Mouse (Mus musculus) myocyte (in vitro differentiated cells): ENCODE data around the gene Shd. TPM values are rescaled to one million over a fixed set of nuclear protein-coding genes. Genes with fewer than 3 reads are reported as not detected.

ENCODE experiments used
- H3K27me3 ChIP-seq: one replicate; pipeline ENCODE4 v1.6.1; 2011; ENCODE audit not compliant: control insufficient read depth, insufficient read depth, insufficient read length
- H3K36me3 ChIP-seq: one replicate; pipeline ENCODE4 v1.6.1; 2011; ENCODE audit not compliant: control insufficient read depth, insufficient read depth
- H3K4me2 ChIP-seq: one replicate; pipeline ENCODE4 v1.6.1; 2011; ENCODE audit warnings: low read depth, control low read depth
- H3K4me3 ChIP-seq: one replicate; pipeline ENCODE4 v1.5.1; 2011; ENCODE audit warnings: mild to moderate bottlenecking, control low read depth, moderate library complexity
- H3K79me2 ChIP-seq: one replicate; pipeline ENCODE4 v1.6.1; 2011; ENCODE audit not compliant: control insufficient read depth, insufficient read depth
- H3ac ChIP-seq: one replicate; pipeline ENCODE4 v1.6.1; 2011; ENCODE audit not compliant: control insufficient read depth, insufficient read length
- CEBPB ChIP-seq: IDR thresholded peaks from 2 replicates; pipeline ENCODE4 v1.6.1; 2011; ENCODE audit warnings: mild to moderate bottlenecking, moderate library complexity; ENCODE audit not compliant: poor library complexity, insufficient read depth, severe bottlenecking
- E2F4 ChIP-seq: IDR thresholded peaks from one replicate; pipeline ENCODE4 v1.6.1; 2011; ENCODE audit warnings: mild to moderate bottlenecking, control low read depth, moderate library complexity; ENCODE audit not compliant: insufficient read depth
- MAX ChIP-seq: IDR thresholded peaks from one replicate; pipeline ENCODE4 v1.6.1; 2011; ENCODE audit warnings: low read depth, mild to moderate bottlenecking, control low read depth
- MYOD1 ChIP-seq, 3 experiments: IDR thresholded peaks; one replicate each; pipeline ENCODE4 v1.6.1; 2011; ENCODE audit warnings: control low read depth in 2 of 3, low read depth in 2 of 3, mild to moderate bottlenecking in 2 of 3, moderate library complexity in 1 of 3; ENCODE audit not compliant: insufficient read length in 2 of 3, control insufficient read depth in 1 of 3
- MYOG ChIP-seq, 3 experiments: IDR thresholded peaks; one replicate each; pipeline ENCODE4 v1.6.1; 2011; ENCODE audit warnings: control low read depth in 2 of 3, low read depth in 2 of 3, mild to moderate bottlenecking in 2 of 3; ENCODE audit not compliant: insufficient read length in 2 of 3, control insufficient read depth in 1 of 3, insufficient read depth in 1 of 3
- POLR2A ChIP-seq: IDR thresholded peaks from one replicate; pipeline ENCODE4 v1.6.1; 2011; ENCODE audit warnings: low read depth, mild to moderate bottlenecking, control low read depth, moderate library complexity; ENCODE audit not compliant: insufficient read length
- POLR2AphosphoS2 ChIP-seq: IDR thresholded peaks from one replicate; pipeline ENCODE4 v1.6.1; 2011; ENCODE audit warnings: low read depth, control low read depth; ENCODE audit not compliant: insufficient read length
- REST ChIP-seq: IDR thresholded peaks from one replicate; pipeline ENCODE4 v1.6.1; 2011; ENCODE audit warnings: mild to moderate bottlenecking, control low read depth, moderate library complexity; ENCODE audit not compliant: insufficient read depth, insufficient read length
- SRF ChIP-seq: IDR thresholded peaks from one replicate; pipeline ENCODE4 v1.6.1; 2011; ENCODE audit warnings: low read depth; ENCODE audit not compliant: control insufficient read depth, insufficient read length
- TCF12 ChIP-seq: IDR thresholded peaks from one replicate; pipeline ENCODE4 v1.6.1; 2011; ENCODE audit warnings: mild to moderate bottlenecking, control low read depth; ENCODE audit not compliant: poor library complexity, insufficient read depth, severe bottlenecking
- TCF3 ChIP-seq: IDR thresholded peaks from one replicate; pipeline ENCODE4 v1.6.1; 2011; ENCODE audit warnings: low read depth, control low read depth; ENCODE audit not compliant: insufficient read length
- USF1 ChIP-seq: IDR thresholded peaks from one replicate; pipeline ENCODE4 v1.6.1; 2011; ENCODE audit warnings: low read depth, mild to moderate bottlenecking, control low read depth, moderate library complexity
- polyA plus RNA-seq: library from polyadenylated mRNA; unstranded; fragments of >200 nt; fragmentation: generic; extraction: Trizol; gene quantifications from one replicate; pipeline ENCODE4 v1.2.1, GENCODE M21; 2012; ENCODE audit warnings: missing spikeins

The Shd gene
- polyA plus RNA-seq, 1 experiment = 0.13 TPM

DNA sequence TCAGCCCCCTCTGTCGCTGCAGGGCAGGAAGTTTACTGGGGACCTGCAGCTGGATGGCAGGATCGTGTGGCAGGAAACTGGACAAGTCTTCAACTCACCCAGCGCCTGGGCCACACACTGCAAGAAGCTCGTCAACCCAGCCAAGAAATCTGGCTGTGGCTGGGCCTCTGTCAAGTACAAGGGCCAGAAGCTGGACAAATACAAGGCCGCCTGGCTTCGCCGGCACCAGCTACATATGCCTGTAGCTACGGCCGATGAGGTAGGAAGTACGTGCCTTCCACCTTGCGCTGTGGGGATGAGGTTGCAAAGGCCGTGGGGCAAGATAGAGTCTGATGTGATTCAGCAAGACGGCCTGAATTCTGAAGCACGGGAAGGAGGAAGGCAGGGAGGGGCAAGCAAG lies 40.0 kb downstream of the Shd start:
- no peak for TF ChIP-seq POLR2A
- TF ChIP-seq TCF3 = no peak
- TF ChIP-seq POLR2AphosphoS2 = no peak
- TF ChIP-seq REST = no peak
- TF ChIP-seq USF1 = no peak
- TF ChIP-seq SRF = no peak
- no peak for TF ChIP-seq CEBPB
- TF ChIP-seq E2F4 = no peak
- Histone ChIP-seq H3K79me2 (peaks cover 7% of the 10 kb centered on the region), H3K4me2 (peak overlapping the region; percentile 100), H3K4me3 (peak overlapping the region; percentile 55), H3ac (peak overlapping the region; percentile 39), H3K36me3 (peaks cover 16% of the 10 kb centered on the region), H3K27me3 (no peaks in the 10 kb centered on the region)

DNA sequence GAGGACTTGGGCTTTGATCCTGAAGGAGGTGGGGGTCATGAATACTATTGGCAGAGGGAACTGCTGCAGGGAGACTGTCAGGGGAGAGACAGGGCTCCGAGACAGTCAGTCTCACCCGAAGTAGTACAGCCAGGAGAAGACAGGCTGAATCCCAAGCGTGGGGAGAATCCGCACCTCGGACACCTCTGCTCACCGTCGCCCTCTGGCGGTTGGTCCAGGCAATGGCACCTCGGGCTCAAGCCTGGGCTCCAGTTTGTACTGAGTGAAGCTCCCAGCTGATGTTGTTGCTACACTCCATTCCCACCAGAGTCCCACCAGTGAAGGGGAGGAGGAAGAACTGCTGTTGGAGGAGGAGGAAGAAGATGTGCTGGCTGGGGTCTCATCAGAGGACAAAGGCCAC lies 40.4 kb downstream of the Shd start:
- Histone ChIP-seq H3K36me3 (peaks cover 21% of the 10 kb centered on the region), H3K4me3 (peak overlapping the region; percentile 55), H3K27me3 (no peaks in the 10 kb centered on the region), H3K79me2 (peaks cover 7% of the 10 kb centered on the region), H3K4me2 (peak overlapping the region; percentile 100), H3ac (no peak overlapping the region)
- TF ChIP-seq POLR2A (no peak), TCF3 (no peak), REST (no peak), POLR2AphosphoS2 (no peak), E2F4 (no peak), MYOG (IDR thresholded peaks at IDR 0.05; ENCODE audit: control insufficient read depth in 1 of 3, insufficient read depth in 1 of 3, insufficient read length in 2 of 3, low read depth in 2 of 3) (no peak), USF1 (no peak), CEBPB (no peak)

DNA sequence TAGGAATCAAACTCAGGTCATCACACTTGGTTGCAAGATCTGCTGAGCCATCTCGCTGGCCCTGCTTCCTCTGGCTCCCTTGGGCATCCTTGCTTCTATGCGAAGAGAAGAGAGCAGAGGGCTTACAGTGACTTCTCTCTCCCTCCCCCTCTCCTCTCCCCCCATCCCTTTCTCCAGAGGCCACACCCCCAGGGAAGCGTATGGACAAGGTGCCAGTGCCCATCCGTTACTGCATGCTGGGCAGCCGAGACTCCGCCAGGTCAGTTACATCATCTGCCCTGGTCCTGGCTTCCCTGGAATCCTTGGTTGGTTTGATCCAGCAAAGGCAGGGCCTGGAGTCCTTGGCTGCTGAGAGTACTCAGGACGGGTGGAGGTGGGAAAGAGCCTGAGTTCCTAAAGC lies 41.2 kb downstream of the Shd start:
- Histone ChIP-seq H3K79me2 (peaks cover 7% of the 10 kb centered on the region), H3K36me3 (peaks cover 26% of the 10 kb centered on the region), H3K4me2 (no peak overlapping the region), H3K4me3 (no peak overlapping the region), H3K27me3 (no peaks in the 10 kb centered on the region), H3ac (no peak overlapping the region)
- TF ChIP-seq TCF3 (no peak), TCF12 (no peak), MYOG (IDR thresholded peaks at IDR 0.05; ENCODE audit: control insufficient read depth in 1 of 3, insufficient read depth in 1 of 3, insufficient read length in 2 of 3, low read depth in 2 of 3) (no peak), SRF (no peak), POLR2AphosphoS2 (no peak), MYOD1 (IDR thresholded peaks at IDR 0.05; ENCODE audit: control insufficient read depth in 1 of 3, insufficient read length in 2 of 3, low read depth in 2 of 3) (no peak), USF1 (no peak), CEBPB (no peak), REST (no peak), POLR2A (no peak), E2F4 (no peak), MAX (no peak)

DNA sequence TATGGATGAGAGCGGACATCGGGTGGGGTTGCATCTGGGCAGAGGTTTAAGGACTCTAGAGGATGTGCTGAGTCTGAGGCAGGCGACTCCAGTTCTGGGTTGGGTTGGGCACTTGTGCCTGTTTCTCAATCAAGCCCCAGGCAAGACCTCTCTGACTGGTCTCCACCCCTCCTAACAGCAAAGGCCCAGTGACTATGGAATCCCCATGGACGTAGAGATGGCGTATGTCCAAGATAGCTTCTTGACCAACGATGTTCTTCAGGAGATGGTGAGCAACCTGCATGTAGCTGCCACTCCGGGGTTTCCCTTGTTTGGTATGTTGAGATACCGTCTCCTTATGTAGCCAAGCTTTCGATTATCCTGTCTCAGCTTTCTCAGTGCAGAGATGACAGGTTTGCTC lies 45.0 kb downstream of the Shd start:
- H3K4me2 ChIP-seq = no peak overlapping the region
- peaks cover 4% of the 10 kb centered on the region for H3K79me2 ChIP-seq
- TF ChIP-seq SRF (no peak), USF1 (no peak), REST (no peak), POLR2AphosphoS2 (no peak), TCF12 (no peak), E2F4 (no peak), MYOD1 (IDR thresholded peaks at IDR 0.05; ENCODE audit: control insufficient read depth in 1 of 3, insufficient read length in 2 of 3, low read depth in 2 of 3) (no peak), MAX (no peak), TCF3 (no peak), MYOG (IDR thresholded peaks at IDR 0.05; ENCODE audit: control insufficient read depth in 1 of 3, insufficient read depth in 1 of 3, insufficient read length in 2 of 3, low read depth in 2 of 3) (no peak), POLR2A (no peak), CEBPB (no peak)
- H3K4me3 ChIP-seq = no peak overlapping the region
- H3K36me3 ChIP-seq = peaks cover 26% of the 10 kb centered on the region
- H3K27me3 ChIP-seq = no peaks in the 10 kb centered on the region
- no peak overlapping the region for H3ac ChIP-seq

DNA sequence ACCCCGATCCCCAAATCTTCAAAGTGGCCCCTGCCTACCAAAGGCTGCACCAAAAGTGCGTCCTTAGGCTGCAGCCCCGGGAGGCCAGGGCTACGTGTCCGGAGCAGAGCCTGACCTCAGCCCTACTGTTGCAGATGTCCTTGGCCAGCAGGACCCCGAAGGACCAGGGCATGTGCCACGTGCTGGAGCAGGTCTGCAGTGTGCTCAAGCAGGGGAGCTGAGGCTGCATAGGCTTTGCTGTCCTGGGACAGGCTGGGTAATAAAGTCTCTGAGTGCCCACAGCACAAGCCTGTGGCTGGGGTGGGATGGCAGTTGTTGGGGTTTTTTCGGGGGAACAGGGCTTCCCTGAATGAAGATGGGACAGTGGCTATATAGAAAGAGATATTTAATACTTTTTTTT lies 46.1 kb downstream of the Shd start:
- no peak for TF ChIP-seq MYOD1 (IDR thresholded peaks at IDR 0.05; ENCODE audit: control insufficient read depth in 1 of 3, insufficient read length in 2 of 3, low read depth in 2 of 3)
- no peak for TF ChIP-seq USF1
- no peak for TF ChIP-seq TCF3
- TF ChIP-seq E2F4 = no peak
- TF ChIP-seq POLR2A = peak; percentile 57
- TF ChIP-seq CEBPB = no peak
- TF ChIP-seq POLR2AphosphoS2 = peak; percentile 62
- no peak for TF ChIP-seq REST
- no peak for TF ChIP-seq MAX

More for the DNA sequence above, 46.1 kb downstream of the Shd start:
- Histone ChIP-seq H3K36me3 (peaks cover 26% of the 10 kb centered on the region), H3K27me3 (no peaks in the 10 kb centered on the region), H3K4me2 (no peak overlapping the region), H3K79me2 (peaks cover 11% of the 10 kb centered on the region), H3ac (no peak overlapping the region), H3K4me3 (no peak overlapping the region)
